In the genomic region with DNA sequence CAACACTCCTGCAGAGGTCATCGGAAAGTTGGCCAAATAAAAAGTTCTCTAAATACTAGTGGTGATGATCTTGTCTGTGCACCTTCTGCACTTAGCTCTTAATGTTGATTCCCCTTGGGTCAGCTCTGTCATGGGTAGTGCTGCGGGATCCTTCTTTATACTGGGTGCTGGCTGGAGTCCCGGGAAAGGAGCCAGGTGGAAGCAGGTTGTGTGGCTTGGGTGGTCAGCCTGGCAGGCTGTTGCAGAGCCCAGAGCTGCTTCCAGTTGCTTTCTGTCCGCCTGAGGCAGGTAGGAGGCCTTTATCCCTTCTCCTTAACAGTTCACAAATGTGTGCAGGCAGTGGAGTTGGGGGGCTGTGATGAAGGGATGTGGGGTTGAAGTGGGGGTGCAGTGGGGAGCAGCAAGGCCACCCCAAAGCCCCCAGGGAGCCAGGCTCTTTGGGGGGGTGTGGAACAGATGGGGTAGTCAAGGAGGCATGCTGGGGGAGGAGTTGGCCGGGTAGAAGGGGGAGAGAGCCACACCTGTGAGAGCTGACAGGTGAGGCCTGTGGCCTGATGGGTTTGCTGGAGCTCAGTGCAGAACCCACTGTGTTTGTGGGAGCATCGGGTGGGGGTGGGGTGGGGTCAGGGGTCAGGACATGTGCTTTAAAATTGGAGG, we compare ENCODE assay signal across 11 mouse cellular contexts. TPM values are rescaled to one million over a fixed set of nuclear protein-coding genes. Genes with fewer than 3 reads are reported as not detected.
DNase-seq lines count a peak whose midpoint lies in the region; ATAC-seq and TF ChIP-seq lines count a peak whose summit lies in the region.
"Had no signal": no experiment of that assay in that cellular context is flagged by ENCODE, and none has a peak within 500 bp of the region (broad histone marks: within the 10 kb centered on the region; RNA-seq: fewer than 3 reads in every experiment).

No protein-coding gene starts in this region.

- no peaks in the 10 kb centered on the region for H3K9me3 ChIP-seq in kidney, postnatal 0 days (replicated peaks; ENCODE audit: low read length)
- H3K9me3 ChIP-seq in MEL (replicated peaks; ENCODE audit: insufficient read depth, low read length): no peaks in the 10 kb centered on the region
- no peaks in the 10 kb centered on the region for H3K9me3 ChIP-seq in liver, embryonic 11.5 days (ENCODE audit: control insufficient read depth, low read length)

- peaks cover 22% of the 10 kb centered on the region for H3K4me1 ChIP-seq in kidney, postnatal 0 days (replicated peaks; ENCODE audit: insufficient read depth, low read length)
- H3K4me1 ChIP-seq in MEL (ENCODE audit: control insufficient read depth in 1 of 2, insufficient read depth in 2 of 2, low read length in 2 of 2): peaks cover 16 to 91% of the 10 kb centered on the region in 2 experiments
- peaks cover 91% of the 10 kb centered on the region for H3K4me1 ChIP-seq in liver, embryonic 11.5 days (replicated peaks; ENCODE audit: control insufficient read depth, insufficient read depth, low read length)

- H3K4me2 ChIP-seq in kidney, postnatal 0 days (ENCODE audit: low read length): no peak overlapping the region
- peak overlapping the region; percentile 30 for H3K4me2 ChIP-seq in liver, embryonic 11.5 days

- no peak for TF ChIP-seq EP300 in MEL (IDR thresholded peaks at IDR 0.05; ENCODE audit: low read depth in 1 of 2, low read length in 2 of 2)

- no peak for TF ChIP-seq RAD21 in MEL (IDR thresholded peaks at IDR 0.05; ENCODE audit: low read depth, low read length)

- H3K36me3 ChIP-seq in kidney, postnatal 0 days (ENCODE audit: insufficient read depth, low read length): no peaks in the 10 kb centered on the region
- H3K36me3 ChIP-seq in MEL (ENCODE audit: control insufficient read depth in 1 of 2, insufficient read depth in 2 of 2, low read length in 2 of 2): peaks cover 0 to 74% of the 10 kb centered on the region in 2 experiments; a peak in 2 of 4 replicates
- no peaks in the 10 kb centered on the region; the same call in 1 of the 2 replicates for H3K36me3 ChIP-seq in liver, embryonic 11.5 days (ENCODE audit: control insufficient read depth, insufficient read depth, low read length)

- no peak for TF ChIP-seq CTCF in kidney, postnatal 0 days (IDR thresholded peaks at IDR 0.05; ENCODE audit: low read depth)
- TF ChIP-seq CTCF in MEL (IDR thresholded peaks at IDR 0.05 in 2 of 3, conservative IDR thresholded peaks at IDR 0.05 in 1 of 3; ENCODE audit: control insufficient read depth in 1 of 3, insufficient read depth in 1 of 3, low read depth in 2 of 3, low read length in 3 of 3, poor library complexity in 1 of 3, severe bottlenecking in 1 of 3): no peak

- no peak for TF ChIP-seq POLR2A in MEL (IDR thresholded peaks at IDR 0.05; ENCODE audit: control insufficient read depth in 1 of 2, insufficient read depth in 1 of 2, low read depth in 1 of 2, low read length in 2 of 2, poor library complexity in 1 of 2)

- no peak overlapping the region for H3K4me3 ChIP-seq in kidney, postnatal 0 days (replicated peaks; ENCODE audit: low read depth, low read length)
- no peak overlapping the region for H3K4me3 ChIP-seq in MEL (ENCODE audit: control insufficient read depth in 1 of 2, insufficient read depth in 1 of 2, low read depth in 2 of 2, low read length in 2 of 2)
- no peak overlapping the region for H3K4me3 ChIP-seq in liver, embryonic 11.5 days (ENCODE audit: low read depth, low read length)

- H3K9ac ChIP-seq in kidney, postnatal 0 days (ENCODE audit: low read depth, low read length): 0 out of 2 replicates have a peak overlapping the region, but pooled peaks have one; percentile 9
- H3K9ac ChIP-seq in MEL (ENCODE audit: control insufficient read depth, low read depth, low read length, poor library complexity, severe bottlenecking): peak overlapping the region; percentile 11; the same call in 1 of the 2 replicates
- H3K9ac ChIP-seq in liver, embryonic 11.5 days (ENCODE audit: low read depth, low read length): no peak overlapping the region

- DNase-seq in cerebellum, adult 11-12 months: peak; percentile 60
- no peak for DNase-seq in cerebellum, postnatal 4 days (ENCODE audit: low spot score in 2 of 2)
- no peak for DNase-seq in kidney, postnatal 0 days (ENCODE audit: low spot score)
- no peak for DNase-seq in kidney, adult 18-20 months
- no peak for DNase-seq in MEL (ENCODE audit: low read depth, low spot score)
- no peak for DNase-seq in liver, embryonic 11.5 days (ENCODE audit: low spot score)
- DNase-seq in right cerebral cortex, postnatal 36 days (ENCODE audit: low spot score in 2 of 2): no peak
- no peak for DNase-seq in spleen, postnatal 10 days (ENCODE audit: low spot score in 2 of 2)
- DNase-seq: adrenal gland, postnatal 14 days; gastrocnemius, postnatal 14 days; spleen, adult 18-20 months had no signal

- peak overlapping the region; percentile 47 for H3K27ac ChIP-seq in kidney, postnatal 0 days
- H3K27ac ChIP-seq in MEL (ENCODE audit: control insufficient read depth, low read depth, low read length): peak overlapping the region; percentile 86
- H3K27ac ChIP-seq in liver, embryonic 11.5 days (ENCODE audit: low read depth, low read length): peak overlapping the region; percentile 81

- peaks cover 78% of the 10 kb centered on the region for H3K79me2 ChIP-seq in MEL (ENCODE audit: control insufficient read depth, insufficient read depth, low read length, poor library complexity)

- H3K27me3 ChIP-seq in kidney, postnatal 0 days (ENCODE audit: insufficient read depth, low read length): no peaks in the 10 kb centered on the region
- no peaks in the 10 kb centered on the region for H3K27me3 ChIP-seq in MEL (ENCODE audit: control insufficient read depth in 1 of 2, insufficient read depth in 2 of 2, low read length in 2 of 2)
- H3K27me3 ChIP-seq in liver, embryonic 11.5 days (replicated peaks; ENCODE audit: control insufficient read depth, insufficient read depth, low read length): no peaks in the 10 kb centered on the region

- no peak for ATAC-seq in kidney, postnatal 0 days (replicated peaks; ENCODE audit: low FRiP score, low read depth)
- ATAC-seq in liver, embryonic 11.5 days (replicated peaks; ENCODE audit: low FRiP score): no peak

- WGBS in kidney, postnatal 0 days: 68% methylated on average over 6 of the region's 6 CpGs
- WGBS in liver, embryonic 11.5 days: 58% methylated on average over 6 of the region's 6 CpGs

TF ChIP-seq in MEL, 35 proteins besides CTCF, POLR2A, EP300 and RAD21:
- TF ChIP-seq NELFE (IDR thresholded peaks at IDR 0.05; ENCODE audit: low read depth, low read length) (no peak), ZMIZ1 (IDR thresholded peaks at IDR 0.05; ENCODE audit: low read depth, low read length) (no peak), MAX (IDR thresholded peaks at IDR 0.05; ENCODE audit: low read length) (no peak), TAL1 (IDR thresholded peaks at IDR 0.05; ENCODE audit: low read length) (no peak), GATA1 (IDR thresholded peaks at IDR 0.05; ENCODE audit: low read depth, low read length) (no peak)

RNA-seq across cellular contexts. Expression of a gene that starts 5.8 kb away (rescaled TPM):
- polyA plus RNA-seq in kidney, postnatal 0 days (2015; fragmentation: Nextera tagmentation; extraction: Ambion mirVana): 63.8 and 65.5 TPM in 2 replicates
- total RNA-seq in MEL (2012; rRNA removed): 63.1 and 86.1 TPM in 2 replicates
- 10 to 100 TPM in 1 of 2 experiments, not detected in 1; 57.8 TPM for polyA plus RNA-seq in MEL (2012; ENCODE audit: insufficient read depth in 1 of 2, insufficient read length in 2 of 2, low read depth in 1 of 2, low replicate concordance in 2 of 2, missing spikeins in 1 of 2)
- polyA plus RNA-seq in liver, embryonic 11.5 days (2014; fragmentation: Nextera tagmentation; extraction: Ambion mirVana): 66.0 and 66.7 TPM in 2 replicates

RNA-seq across cellular contexts. Expression of a gene that starts 26.6 kb away (rescaled TPM):
- polyA plus RNA-seq in kidney, postnatal 0 days (2015; fragmentation: Nextera tagmentation; extraction: Ambion mirVana): 3.4 TPM in 2 replicates
- total RNA-seq in MEL (2012; rRNA removed): 0.27 TPM in 1 of 2 replicates, not detected in the other
- polyA plus RNA-seq in MEL (2012; ENCODE audit: insufficient read depth in 1 of 2, insufficient read length in 2 of 2, low read depth in 1 of 2, low replicate concordance in 2 of 2, missing spikeins in 1 of 2): under 1 TPM in 1 of 2 experiments, not detected in 1; 0.24 TPM
- polyA plus RNA-seq in liver, embryonic 11.5 days (2014; fragmentation: Nextera tagmentation; extraction: Ambion mirVana): 0.31 and 0.45 TPM in 2 replicates

RNA-seq across cellular contexts. Expression of a gene that starts 29.9 kb away (rescaled TPM):
- 0.58 and 0.64 TPM in 2 replicates for polyA plus RNA-seq in kidney, postnatal 0 days (2015; fragmentation: Nextera tagmentation; extraction: Ambion mirVana)
- total RNA-seq in MEL (2012; rRNA removed): 0.29 and 0.39 TPM in 2 replicates
- polyA plus RNA-seq in MEL (2012; ENCODE audit: insufficient read depth in 1 of 2, insufficient read length in 2 of 2, low read depth in 1 of 2, low replicate concordance in 2 of 2, missing spikeins in 1 of 2): under 1 TPM in 1 of 2 experiments, not detected in 1; 0.77 TPM
- polyA plus RNA-seq in liver, embryonic 11.5 days (2014; fragmentation: Nextera tagmentation; extraction: Ambion mirVana): 0.84 and 1.3 TPM in 2 replicates

RNA-seq across cellular contexts. Expression of a gene that starts 43.9 kb away (rescaled TPM):
- 19.8 and 23.5 TPM in 2 replicates for polyA plus RNA-seq in kidney, postnatal 0 days (2015; fragmentation: Nextera tagmentation; extraction: Ambion mirVana)
- total RNA-seq in MEL (2012; rRNA removed): 30.3 and 34.6 TPM in 2 replicates
- 10 to 100 TPM in 1 of 2 experiments, not detected in 1; 44.7 TPM for polyA plus RNA-seq in MEL (2012; ENCODE audit: insufficient read depth in 1 of 2, insufficient read length in 2 of 2, low read depth in 1 of 2, low replicate concordance in 2 of 2, missing spikeins in 1 of 2)
- polyA plus RNA-seq in liver, embryonic 11.5 days (2014; fragmentation: Nextera tagmentation; extraction: Ambion mirVana): 24.5 and 30.5 TPM in 2 replicates
